Comparison of ENCODE assay signal across 24 mouse cellular contexts in the genomic region with DNA sequence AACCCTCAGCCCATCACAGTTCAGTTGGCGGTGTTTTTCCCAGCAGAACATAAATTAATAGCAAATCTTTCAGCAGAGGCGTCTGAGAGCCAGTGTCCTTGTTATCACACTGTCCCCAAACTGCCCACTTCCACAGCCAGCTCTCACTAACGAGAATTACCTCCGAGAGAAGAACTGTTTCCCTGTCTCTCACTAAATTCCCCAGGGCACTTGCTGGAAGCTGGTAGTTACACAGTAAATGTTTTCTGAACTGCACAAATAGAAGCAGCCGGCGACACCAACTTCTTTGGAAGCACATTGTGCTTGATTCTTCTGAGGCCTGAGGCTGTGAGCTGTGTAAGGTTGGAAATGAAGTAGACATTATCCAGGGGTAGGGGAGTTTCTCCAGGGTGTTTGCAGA.
A peak's percentile ranks its signal among the peaks of the same experiment; 100 is the strongest.
DNase-seq lines count a peak whose midpoint lies in the region; ATAC-seq and TF ChIP-seq lines count a peak whose summit lies in the region.
"Had no signal": no experiment of that assay in that cellular context is flagged by ENCODE, and none has a peak within 500 bp of the region (broad histone marks: within the 10 kb centered on the region; RNA-seq: fewer than 3 reads in every experiment).

No protein-coding gene starts in this region.

- ATAC-seq in frontal cortex, adult (ENCODE audit: low TSS enrichment): peak; percentile 58; the same call in 1 of the 2 replicates
- ATAC-seq in heart, embryonic 12.5 days (ENCODE audit: insufficient number of reproducible peaks, low FRiP score): no peak
- ATAC-seq: activated CD4-positive, CD25-positive, alpha-beta regulatory T cell, adult 4 months; forebrain, embryonic 13.5 days; intestine, postnatal 0 days had no signal

- no peaks in the 10 kb centered on the region for H3K27me3 ChIP-seq in heart, embryonic 12.5 days (replicated peaks)
- H3K27me3 ChIP-seq: forebrain, embryonic 13.5 days had no signal

- 0 out of 2 replicates have a peak overlapping the region, but pooled peaks have one; percentile 31 for H3K9ac ChIP-seq in heart, embryonic 12.5 days
- H3K9ac ChIP-seq: forebrain, embryonic 13.5 days; liver, embryonic 14.5 days had no signal

- no peaks in the 10 kb centered on the region for H3K9me3 ChIP-seq in heart, embryonic 12.5 days (replicated peaks)
- H3K9me3 ChIP-seq: forebrain, embryonic 13.5 days had no signal

- no peaks in the 10 kb centered on the region for H3K4me1 ChIP-seq in heart, embryonic 12.5 days (replicated peaks)

- no peak overlapping the region for H3K27ac ChIP-seq in heart, embryonic 12.5 days (ENCODE audit: poor library complexity, severe bottlenecking)
- H3K27ac ChIP-seq in left cerebral cortex, adult 2 months: 0 out of 2 replicates have a peak overlapping the region, but pooled peaks have one; percentile 15
- H3K27ac ChIP-seq: forebrain, embryonic 13.5 days; liver, embryonic 14.5 days; macrophage had no signal

- no peak overlapping the region for H3K4me3 ChIP-seq in heart, embryonic 12.5 days
- H3K4me3 ChIP-seq in left cerebral cortex, adult 2 months: no peak overlapping the region
- H3K4me3 ChIP-seq: forebrain, embryonic 13.5 days had no signal

- no peak overlapping the region for H3K4me2 ChIP-seq in heart, embryonic 12.5 days
- H3K4me2 ChIP-seq: forebrain, embryonic 13.5 days; heart, embryonic 11.5 days had no signal

- TF ChIP-seq CTCF in left cerebral cortex, adult 2 months (IDR thresholded peaks at IDR 0.05): no peak

- intact Hi-C loops in left cerebral cortex, adult 2 months (cut with DNase I): no loop called here

- WGBS in heart, embryonic 12.5 days: 57% methylated on average over 6 of the region's 6 CpGs

- no peak for DNase-seq in frontal cortex, postnatal 14 days (ENCODE audit: low spot score in 2 of 2)
- DNase-seq in heart, adult 18-20 months: no peak
- DNase-seq in left cerebral cortex, adult 2 months (ENCODE audit: extremely low spot score in 1 of 2, low spot score in 2 of 2): no peak
- DNase-seq in left cerebral cortex, adult 11 months (ENCODE audit: low spot score): no peak
- peak; percentile 13 for DNase-seq in right cerebral cortex, adult 18-20 months
- DNase-seq in right cerebral cortex, postnatal 25 days: no peak
- DNase-seq: adrenal gland, adult 2 months; adrenal gland, postnatal 36 days; cerebellum, adult 9-10 months; cerebellum, postnatal 36 days; kidney, adult 9 months; kidney, postnatal 10 days; layer of hippocampus, postnatal 36 days; liver; lung, adult 2 months; lung, postnatal 10 days had no signal

- H3K36me3 ChIP-seq in heart, embryonic 12.5 days: no peaks in the 10 kb centered on the region
